Mouse (Mus musculus) MEL (cell line): ENCODE measurements around the gene Fam228a. TPM values are rescaled to one million over a fixed set of nuclear protein-coding genes. Genes with fewer than 3 reads are reported as not detected.

Experiments
- DNase-seq: peaks from one replicate; pipeline ENCODE4 v3.0.0; 2011; ENCODE audit warnings: low read depth, low spot score
- H3K27ac ChIP-seq: 2 replicates; pipeline ENCODE4 v1.5.1; 2012; ENCODE audit warnings: low read depth, mild to moderate bottlenecking, control low read depth, low read length, moderate library complexity; ENCODE audit not compliant: control insufficient read depth
- H3K27me3 ChIP-seq, 2 experiments: fragments of 150-350 bp in 1 of 2; sonication (generic) in 1 of 2; 2 replicates each; pipeline ENCODE4 v1.6.1; 2012; ENCODE audit warnings: low read length in 2 of 2, mild to moderate bottlenecking in 2 of 2, improper control_type of control experiment in 1 of 2, moderate library complexity in 1 of 2; ENCODE audit not compliant: insufficient read depth in 2 of 2, control insufficient read depth in 1 of 2
- H3K36me3 ChIP-seq, 2 experiments: 2 replicates each; pipeline ENCODE4 v1.6.1; 2012 to 2014; ENCODE audit warnings: low read length in 2 of 2, improper control_type of control experiment in 1 of 2, inconsistent platforms in 1 of 2, mild to moderate bottlenecking in 1 of 2; ENCODE audit not compliant: insufficient read depth in 2 of 2, control insufficient read depth in 1 of 2
- H3K4me1 ChIP-seq, 2 experiments: fragments of 150-350 bp in 1 of 2; sonication (generic) in 1 of 2; 2 replicates each; pipeline ENCODE4 v1.6.1; 2012; ENCODE audit warnings: low read length in 2 of 2, improper control_type of control experiment in 1 of 2, mild to moderate bottlenecking in 1 of 2; ENCODE audit not compliant: insufficient read depth in 2 of 2, control insufficient read depth in 1 of 2
- H3K4me3 ChIP-seq, 2 experiments: fragments of 150-350 bp in 1 of 2; sonication (generic) in 1 of 2; 2 replicates each; pipeline ENCODE4 v1.5.1; 2012; ENCODE audit warnings: low read depth in 2 of 2, low read length in 2 of 2, mild to moderate bottlenecking in 2 of 2, moderate library complexity in 2 of 2, control low read depth in 1 of 2, improper control_type of control experiment in 1 of 2; ENCODE audit not compliant: control insufficient read depth in 1 of 2, insufficient read depth in 1 of 2
- H3K79me2 ChIP-seq: 2 replicates; pipeline ENCODE4 v1.6.1; 2012; ENCODE audit warnings: mild to moderate bottlenecking, low read length, moderate library complexity; ENCODE audit not compliant: control insufficient read depth, poor library complexity, insufficient read depth
- H3K9ac ChIP-seq: 2 replicates; pipeline ENCODE4 v1.6.1; 2012; ENCODE audit warnings: low read depth, mild to moderate bottlenecking, control low read depth, low read length, moderate library complexity; ENCODE audit not compliant: control insufficient read depth, poor library complexity, severe bottlenecking
- H3K9me3 ChIP-seq: fragments of 150-350 bp; sonication (generic); replicated peaks from 2 replicates; pipeline ENCODE4 v1.6.1; 2012; ENCODE audit warnings: mild to moderate bottlenecking, low read length, improper control_type of control experiment, moderate library complexity; ENCODE audit not compliant: insufficient read depth
- BHLHE40 ChIP-seq: IDR thresholded peaks from 2 replicates; pipeline ENCODE4 v1.6.1; 2012; ENCODE audit warnings: low read depth, mild to moderate bottlenecking, inconsistent platforms, low read length, improper control_type of control experiment, borderline replicate concordance
- CHD1 ChIP-seq: IDR thresholded peaks from 2 replicates; pipeline ENCODE4 v1.6.1; 2012; ENCODE audit warnings: low read depth, mild to moderate bottlenecking, inconsistent platforms, low read length, improper control_type of control experiment
- CHD2 ChIP-seq: IDR thresholded peaks from 2 replicates; pipeline ENCODE4 v1.6.1; 2011; ENCODE audit warnings: low read length, improper control_type of control experiment
- CTCF ChIP-seq, 3 experiments: IDR thresholded peaks in 2 of 3; conservative IDR thresholded peaks in 1 of 3; 2 replicates each; pipeline ENCODE4 v1.5.1; 2011 to 2012; ENCODE audit warnings: low read length in 3 of 3, low read depth in 2 of 3, mild to moderate bottlenecking in 2 of 3, improper control_type of control experiment in 1 of 3, inconsistent platforms in 1 of 3, mixed read lengths in 1 of 3, moderate library complexity in 1 of 3; ENCODE audit not compliant: control insufficient read depth in 1 of 3, insufficient read depth in 1 of 3, poor library complexity in 1 of 3, severe bottlenecking in 1 of 3
- E2F4 ChIP-seq: IDR thresholded peaks from 2 replicates; pipeline ENCODE4 v1.6.1; 2011; ENCODE audit warnings: low read depth, low read length, improper control_type of control experiment, borderline replicate concordance
- ELF1 ChIP-seq: IDR thresholded peaks from 2 replicates; pipeline ENCODE4 v1.6.1; 2014; ENCODE audit warnings: low read depth, mild to moderate bottlenecking, inconsistent platforms, low read length, improper control_type of control experiment, moderate library complexity
- EP300 ChIP-seq, 2 experiments: IDR thresholded peaks; 2 replicates each; pipeline ENCODE4 v1.6.1; 2011; ENCODE audit warnings: improper control_type of control experiment in 2 of 2, low read length in 2 of 2, low read depth in 1 of 2, mild to moderate bottlenecking in 1 of 2
- ETS1 ChIP-seq: IDR thresholded peaks from 2 replicates; pipeline ENCODE4 v1.6.1; 2012; ENCODE audit warnings: low read depth, mild to moderate bottlenecking, inconsistent platforms, low read length, improper control_type of control experiment, moderate library complexity
- GABPA ChIP-seq: IDR thresholded peaks from 2 replicates; pipeline ENCODE4 v1.6.1; 2012; ENCODE audit warnings: low read depth, mild to moderate bottlenecking, inconsistent platforms, low read length, improper control_type of control experiment, moderate library complexity
- GATA1 ChIP-seq: IDR thresholded peaks from 2 replicates; pipeline ENCODE4 v1.6.1; 2011; ENCODE audit warnings: low read depth, low read length, improper control_type of control experiment
- HCFC1 ChIP-seq: IDR thresholded peaks from 2 replicates; pipeline ENCODE4 v1.6.1; 2012; ENCODE audit warnings: low read depth, mild to moderate bottlenecking, inconsistent platforms, low read length, improper control_type of control experiment, moderate library complexity
- JUND ChIP-seq: IDR thresholded peaks from 2 replicates; pipeline ENCODE4 v1.6.1; 2011; ENCODE audit warnings: low read depth, mild to moderate bottlenecking, improper control_type of control experiment, low read length
- KAT2A ChIP-seq: conservative IDR thresholded peaks from 2 replicates; pipeline ENCODE4 v1.6.1; 2012; ENCODE audit warnings: low read depth, low read length, improper control_type of control experiment, inconsistent platforms
- MAX ChIP-seq: IDR thresholded peaks from 2 replicates; pipeline ENCODE4 v1.6.1; 2011; ENCODE audit warnings: low read length, improper control_type of control experiment
- MAZ ChIP-seq: IDR thresholded peaks from 2 replicates; pipeline ENCODE4 v1.6.1; 2012; ENCODE audit warnings: low read depth, mild to moderate bottlenecking, inconsistent platforms, low read length, improper control_type of control experiment
- MXI1 ChIP-seq: IDR thresholded peaks from 2 replicates; pipeline ENCODE4 v1.6.1; 2011; ENCODE audit warnings: mild to moderate bottlenecking, low read depth, low read length, improper control_type of control experiment
- MYB ChIP-seq: IDR thresholded peaks from 2 replicates; pipeline ENCODE4 v1.6.1; 2011; ENCODE audit warnings: mild to moderate bottlenecking, low read depth, low read length, improper control_type of control experiment
- MYC ChIP-seq: IDR thresholded peaks from 2 replicates; pipeline ENCODE4 v1.6.1; 2011; ENCODE audit warnings: low read depth, mild to moderate bottlenecking, low read length, improper control_type of control experiment, moderate library complexity
- NELFE ChIP-seq: IDR thresholded peaks from 2 replicates; pipeline ENCODE4 v1.6.1; 2011; ENCODE audit warnings: low read depth, low read length, improper control_type of control experiment
- NRF1 ChIP-seq: IDR thresholded peaks from 2 replicates; pipeline ENCODE4 v1.6.1; 2014; ENCODE audit warnings: low read depth, mild to moderate bottlenecking, inconsistent platforms, low read length, improper control_type of control experiment, moderate library complexity; ENCODE audit not compliant: poor library complexity, insufficient read depth, severe bottlenecking
- POLR2AphosphoS2 ChIP-seq: IDR thresholded peaks from 2 replicates; pipeline ENCODE4 v1.6.1; 2011; ENCODE audit warnings: low read length, improper control_type of control experiment
- POLR2AphosphoS5 ChIP-seq: IDR thresholded peaks from 2 replicates; pipeline ENCODE4 v1.6.1; 2012; ENCODE audit warnings: low read depth, borderline replicate concordance, mild to moderate bottlenecking, inconsistent platforms, low read length, moderate library complexity, mixed read lengths
- RAD21 ChIP-seq: IDR thresholded peaks from 2 replicates; pipeline ENCODE4 v1.6.1; 2011; ENCODE audit warnings: mild to moderate bottlenecking, low read depth, low read length, improper control_type of control experiment
- RCOR1 ChIP-seq: IDR thresholded peaks from 2 replicates; pipeline ENCODE4 v1.6.1; 2012; ENCODE audit warnings: low read depth, mild to moderate bottlenecking, inconsistent platforms, low read length, improper control_type of control experiment
- SIN3A ChIP-seq: IDR thresholded peaks from 2 replicates; pipeline ENCODE4 v1.6.1; 2012; ENCODE audit warnings: low read length, improper control_type of control experiment, inconsistent platforms
- SMC3 ChIP-seq: IDR thresholded peaks from 2 replicates; pipeline ENCODE4 v1.6.1; 2011; ENCODE audit warnings: low read depth, low read length, improper control_type of control experiment
- TBP ChIP-seq: IDR thresholded peaks from 2 replicates; pipeline ENCODE4 v1.8.0; 2011; ENCODE audit warnings: low read depth, low read length, improper control_type of control experiment
- TCF12 ChIP-seq: IDR thresholded peaks from 2 replicates; pipeline ENCODE4 v1.6.1; 2014; ENCODE audit warnings: low read depth, mild to moderate bottlenecking, inconsistent platforms, low read length, improper control_type of control experiment, moderate library complexity
- UBTF ChIP-seq: IDR thresholded peaks from 2 replicates; pipeline ENCODE4 v1.6.1; 2012; ENCODE audit warnings: low read depth, mild to moderate bottlenecking, inconsistent platforms, low read length, improper control_type of control experiment, moderate library complexity, borderline replicate concordance; ENCODE audit not compliant: insufficient read depth
- USF1 ChIP-seq: IDR thresholded peaks from 2 replicates; pipeline ENCODE4 v1.6.1; 2014; ENCODE audit warnings: low read depth, mild to moderate bottlenecking, inconsistent platforms, low read length, improper control_type of control experiment, moderate library complexity
- USF2 ChIP-seq, 2 experiments: IDR thresholded peaks; 2 replicates each; pipeline ENCODE4 v1.6.1; 2011 to 2012; ENCODE audit warnings: improper control_type of control experiment in 2 of 2, low read length in 2 of 2, borderline replicate concordance in 1 of 2, inconsistent platforms in 1 of 2, low read depth in 1 of 2, mild to moderate bottlenecking in 1 of 2; ENCODE audit not compliant: insufficient read depth in 1 of 2
- ZC3H11A ChIP-seq: IDR thresholded peaks from 2 replicates; pipeline ENCODE4 v1.6.1; 2012; ENCODE audit warnings: low read depth, mild to moderate bottlenecking, inconsistent platforms, low read length, improper control_type of control experiment
- ZKSCAN1 ChIP-seq: IDR thresholded peaks from 2 replicates; pipeline ENCODE4 v1.6.1; 2012; ENCODE audit warnings: low read depth, mild to moderate bottlenecking, inconsistent platforms, low read length, improper control_type of control experiment, moderate library complexity
- ZNF384 ChIP-seq: IDR thresholded peaks from 2 replicates; pipeline ENCODE4 v1.6.1; 2012; ENCODE audit warnings: low read depth, mild to moderate bottlenecking, inconsistent platforms, low read length, improper control_type of control experiment
- polyA plus RNA-seq, 2 experiments: library from polyadenylated mRNA; stranded (reverse) in 1 of 2; unstranded in 1 of 2; fragments of >175 nt in 1 of 2; fragments of >200 nt in 1 of 2; gene quantifications; 2 replicates each; pipeline versions ENCODE4 v1.2.1 to v1.2.4; 2012; ENCODE audit warnings: low replicate concordance in 2 of 2, low read depth in 1 of 2; ENCODE audit not compliant: insufficient read length in 2 of 2, insufficient read depth in 1 of 2, missing spikeins in 1 of 2
- total RNA-seq: library from RNA; depleted of rRNA; stranded (reverse); fragments of 300-350 nt; gene quantifications from 2 replicates; pipeline ENCODE4 v1.2.3, GENCODE M21; 2012

Fam228a gene
- total and polyA plus RNA-seq, 3 experiments = 0.15 to 0.33 TPM; not detected in 1

DNA sequence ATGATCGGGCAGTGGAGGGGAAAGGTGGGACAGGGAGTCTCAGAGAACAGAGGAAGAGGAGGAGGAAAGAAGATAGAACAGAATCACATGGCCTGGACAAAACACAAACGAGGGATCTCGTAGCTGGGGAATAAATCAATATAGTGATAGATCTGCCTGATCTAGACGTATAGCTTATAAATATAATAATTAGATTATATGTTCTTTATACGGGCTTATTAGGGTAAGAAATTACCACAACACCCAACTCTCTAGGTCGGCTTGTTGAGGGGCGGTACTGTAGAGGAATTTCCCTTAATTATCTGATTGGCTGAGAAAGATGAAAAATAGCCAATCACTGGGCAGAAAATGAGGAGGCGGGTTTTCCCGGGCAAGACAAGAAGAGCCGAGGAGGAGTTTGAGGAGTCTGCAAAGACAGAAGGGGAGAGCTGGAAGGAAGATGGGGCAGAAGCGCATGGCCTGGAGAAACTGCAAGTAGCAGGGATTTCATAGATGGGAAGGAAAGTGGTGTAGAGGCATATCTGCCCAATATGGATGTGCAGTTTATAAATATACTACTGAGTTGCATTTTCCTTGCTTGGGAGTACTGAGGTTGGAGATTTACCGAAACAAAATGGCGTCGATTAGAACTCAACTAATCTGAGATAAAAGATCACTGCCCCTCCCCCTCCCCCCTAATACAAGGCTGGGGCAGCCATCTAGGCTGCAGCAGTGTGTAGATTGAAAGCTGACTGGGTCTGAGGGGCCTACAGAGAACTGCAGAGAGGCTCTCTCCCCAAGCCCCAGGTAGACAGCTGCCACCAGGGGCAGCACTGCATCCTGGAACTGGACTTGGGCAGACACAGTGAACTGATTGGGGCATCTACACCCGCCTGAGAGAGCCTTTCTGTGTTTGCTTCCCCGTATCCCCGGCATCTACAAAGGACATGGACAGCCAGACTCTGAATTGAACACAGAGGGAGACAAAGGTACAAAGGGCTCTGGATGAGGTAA is 18.2 kb downstream of the Fam228a start:
- peak overlapping the region; percentile 87 for H3K27ac ChIP-seq
- H3K79me2 ChIP-seq = no peaks in the 10 kb centered on the region
- peaks cover 0 to 16% of the 10 kb centered on the region in 2 experiments; a peak in 2 of 4 replicates for H3K36me3 ChIP-seq
- DNase-seq = peak; percentile 96
- no peaks in the 10 kb centered on the region for H3K27me3 ChIP-seq
- no peaks in the 10 kb centered on the region for H3K9me3 ChIP-seq
- peak overlapping the region; percentile 82 to 92 for H3K4me3 ChIP-seq
- peaks cover 12 to 25% of the 10 kb centered on the region in 2 experiments for H3K4me1 ChIP-seq
- H3K9ac ChIP-seq = peak overlapping the region; percentile 71
- TF ChIP-seq CHD1 (peak; percentile 8; the same call in 1 of the 2 replicates), MAZ (no peak), SMC3 (no peak; the same call in 1 of the 2 replicates), MYC (peak; percentile 77; the same call in 1 of the 2 replicates), ETS1 (peak; percentile 19; the same call in 1 of the 2 replicates), BHLHE40 (no peak), CHD2 (peak; percentile 15; the same call in 1 of the 2 replicates), ZC3H11A (no peak), TBP (peak; percentile 88), MXI1 (peak; percentile 89), MYB (no peak), UBTF (no peak), ZNF384 (no peak), ZKSCAN1 (no peak), HCFC1 (peak; percentile 50; the same call in 1 of the 2 replicates), GATA1 (peak; percentile 39), NRF1 (no peak), SIN3A (no peak; the same call in 1 of the 2 replicates), EP300 (IDR thresholded peaks at IDR 0.05; ENCODE audit: low read depth in 1 of 2, low read length in 2 of 2) (no peak; a peak in 1 of 4 replicates), JUND (no peak), GABPA (no peak), MAX (peak; percentile 39), RAD21 (peak; percentile 28), KAT2A (no peak; the same call in 1 of the 2 replicates), POLR2AphosphoS2 (peak; percentile 94), USF1 (peak; percentile 36; the same call in 1 of the 2 replicates), TCF12 (no peak), USF2 (IDR thresholded peaks at IDR 0.05; ENCODE audit: borderline replicate concordance in 1 of 2, insufficient read depth in 1 of 2, low read depth in 1 of 2, low read length in 2 of 2) (no peak), NELFE (peak; percentile 90), ELF1 (no peak), POLR2AphosphoS5 (peak; percentile 70; the same call in 1 of the 2 replicates), CTCF (IDR thresholded peaks at IDR 0.05 in 2 of 3, conservative IDR thresholded peaks at IDR 0.05 in 1 of 3; ENCODE audit: control insufficient read depth in 1 of 3, insufficient read depth in 1 of 3, low read depth in 2 of 3, low read length in 3 of 3, poor library complexity in 1 of 3, severe bottlenecking in 1 of 3) (peak; percentile 60 to 74 (median 62)), E2F4 (peak; percentile 83), RCOR1 (peak; percentile 33; the same call in 1 of the 2 replicates)
